Mouse (Mus musculus) left cerebral cortex, postnatal 25 days (tissue): ENCODE data around the gene Sms. TPM values are rescaled to one million over a fixed set of nuclear protein-coding genes. Genes with fewer than 3 reads are reported as not detected.

ENCODE experiments used
- DNase-seq, 2 experiments: peaks; one replicate each; pipeline ENCODE4 v3.0.0; 2022; ENCODE audit warnings: low spot score in 2 of 2, mixed read lengths in 1 of 2
- intact Hi-C: fragments of 180-260 bp; cut with DNase I; formaldehyde crosslinking; loops from one replicate; pipeline ENCODE4 v1.15.1; 2025
- total RNA-seq, 2 experiments: library from RNA; stranded (reverse); gene quantifications; 2 replicates each; pipeline ENCODE4 v1.2.3; 2021

Gene Sms
- total RNA-seq, 2 experiments from 2014 or later: 65.5 to 78.4 TPM

- intact Hi-C loops: no loop called here
- no peak for DNase-seq
These were observed 26.1 kb downstream of the Sms start for GRCm38 (mm10) chrX:157465949-157466348.

DNA sequence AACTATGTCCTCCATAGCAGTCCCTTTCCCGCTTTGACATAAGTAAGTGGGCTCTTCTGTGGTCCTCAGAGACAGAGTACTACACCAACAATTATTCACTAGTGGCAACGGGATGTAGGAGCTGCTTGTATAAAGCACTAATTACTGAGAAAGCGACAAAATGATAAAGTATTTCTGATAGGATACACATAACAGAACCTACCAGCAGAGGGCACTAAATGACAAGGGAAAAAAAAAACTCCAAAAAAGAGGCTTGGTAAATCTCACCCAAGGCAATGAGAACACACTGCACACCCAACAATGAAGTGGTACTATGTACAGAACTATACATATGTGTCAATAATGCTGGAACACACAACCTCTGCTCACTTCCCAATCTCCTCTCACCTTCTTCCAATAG is 29.4 kb downstream of the Sms start:
- DNase-seq: peak in 1 of 2 experiments; percentile 7
- intact Hi-C loops: loop anchor here (1.0 to 5.0 kb wide), 2 partner anchors 182 to 1465 kb away; no protein-coding TSS in a partner anchor

GRCm38 (mm10) chrX:157454430-157454829 is 37.7 kb downstream of the Sms start:
- peak; percentile 33 to 47 for DNase-seq
- intact Hi-C loops: loop anchor here (10.0 kb wide), 1 partner anchor 1810 kb away; no protein-coding TSS in a partner anchor

GRCm38 (mm10) chrX:157449000-157449399 is 43.1 kb downstream of the Sms start:
- intact Hi-C loops: no loop called here
- DNase-seq: no peak

GRCm38 (mm10) chrX:157447431-157447830 is 44.7 kb downstream of the Sms start:
- DNase-seq: no peak
- intact Hi-C loops: no loop called here

GRCm38 (mm10) chrX:157434768-157435167 is 57.3 kb downstream of the Sms start:
- intact Hi-C loops: no loop called here
- DNase-seq: no peak

GRCm38 (mm10) chrX:157419451-157419850 is 72.6 kb downstream of the Sms start:
- DNase-seq: no peak
- intact Hi-C loops: no loop called here

- no peak for DNase-seq
- intact Hi-C loops: no loop called here
These were observed 76.9 kb downstream of the Sms start, which contains the start of gene Phex for GRCm38 (mm10) chrX:157415212-157415611. Gene Phex (minus strand): TSS chrX:157415312.

DNA sequence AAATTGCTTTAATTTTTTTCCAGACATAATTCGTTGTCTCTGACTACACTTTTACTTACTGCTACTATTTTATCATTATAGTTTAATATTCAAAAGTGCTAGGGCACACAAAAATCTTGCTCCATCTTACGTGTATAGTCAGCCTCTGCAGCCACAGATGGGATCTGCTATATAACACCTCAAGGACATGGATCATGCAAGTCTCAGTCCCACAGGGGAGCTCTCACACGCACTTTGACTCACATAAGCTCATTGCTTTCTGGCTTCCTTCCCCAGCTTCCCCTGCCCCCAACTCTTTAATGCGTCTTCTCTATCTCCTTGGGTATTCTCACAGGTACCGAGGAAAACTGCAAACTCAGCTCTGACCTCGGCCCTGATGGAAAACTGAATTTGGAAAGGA is 87.2 kb downstream of the Sms start:
- intact Hi-C loops: no loop called here
- DNase-seq: no peak

Other genes with a start within 250 kb of the Sms start
- gene Phex, start 77.0 kb downstream of the Sms start, total RNA-seq: under 1 TPM; 0.60 to 0.62 TPM
- not detected for gene Yy2, start 76.7 kb upstream of the Sms start, total RNA-seq
- gene Mbtps2, start 106.4 kb upstream of the Sms start, total RNA-seq: 10 to 100 TPM; 30.5 to 33.9 TPM
- gene Smpx, start 206.6 kb upstream of the Sms start, total RNA-seq: not detected